Mouse (Mus musculus): ENCODE data around the gene Pin1.

- no peak for TF ChIP-seq MAX (IDR thresholded peaks at IDR 0.05)
- no peak for TF ChIP-seq CTCF (IDR thresholded peaks at IDR 0.05; ENCODE audit: control insufficient read depth, insufficient read depth, insufficient read length)
- TF ChIP-seq USF1 (IDR thresholded peaks at IDR 0.05; ENCODE audit: low read depth) = no peak
- TF ChIP-seq CEBPB (IDR thresholded peaks at IDR 0.05; ENCODE audit: low read depth) = no peak
- no peak for TF ChIP-seq MYOD1 (IDR thresholded peaks at IDR 0.05; ENCODE audit: control insufficient read depth, insufficient read length, low read depth)
- no peak for TF ChIP-seq FOSL1 (IDR thresholded peaks at IDR 0.05; ENCODE audit: insufficient read depth, low read length, poor library complexity, severe bottlenecking)
- TF ChIP-seq MYOG (IDR thresholded peaks at IDR 0.05; ENCODE audit: control insufficient read depth, extremely low read depth, insufficient read length) = no peak
These were observed 20.6 kb upstream of the Pin1 start for GRCm38 (mm10) chr9:20631332-20631731.
